Mouse (Mus musculus) limb, embryonic 13.5 days (tissue): ENCODE measurements around the gene Prnd. TPM values are rescaled to one million over a fixed set of nuclear protein-coding genes. Genes with fewer than 3 reads are reported as not detected.

Experiments
- ATAC-seq: fragments of 200-750 bp; cut with Nextera tagmentation; 2 replicates; pipeline ENCODE4 v1.8.0; 2017; ENCODE audit warnings: low read depth, moderate number of reproducible peaks, moderate TSS enrichment; ENCODE audit not compliant: low FRiP score
- H3K27ac ChIP-seq: fragments of 300-500 bp; sonication (generic); 2 replicates; pipeline ENCODE4 v1.5.1; 2015; ENCODE audit warnings: inconsistent platforms, mild to moderate bottlenecking, moderate library complexity
- H3K27me3 ChIP-seq: fragments of 300-500 bp; sonication (generic); 2 replicates; pipeline ENCODE4 v1.6.1; 2015; ENCODE audit warnings: mild to moderate bottlenecking, inconsistent platforms
- H3K36me3 ChIP-seq: fragments of 300-500 bp; sonication (generic); 2 replicates; pipeline ENCODE4 v1.6.1; 2015; ENCODE audit warnings: inconsistent platforms, mild to moderate bottlenecking, moderate library complexity
- H3K4me1 ChIP-seq: fragments of 300-500 bp; sonication (generic); 2 replicates; pipeline ENCODE4 v1.6.1; 2015; ENCODE audit warnings: inconsistent platforms
- H3K4me2 ChIP-seq: fragments of 300-500 bp; sonication (generic); replicated peaks from 2 replicates; pipeline ENCODE4 v1.6.1; 2015; ENCODE audit warnings: inconsistent platforms, mild to moderate bottlenecking, moderate library complexity
- H3K4me3 ChIP-seq: fragments of 300-500 bp; sonication (generic); 2 replicates; pipeline ENCODE4 v1.5.1; 2015; ENCODE audit warnings: moderate library complexity, mild to moderate bottlenecking, inconsistent platforms
- H3K9ac ChIP-seq: fragments of 300-500 bp; sonication (generic); 2 replicates; pipeline ENCODE4 v1.6.1; 2015; ENCODE audit warnings: mild to moderate bottlenecking, inconsistent platforms
- H3K9me3 ChIP-seq: fragments of 300-500 bp; sonication (generic); 2 replicates; pipeline ENCODE4 v1.6.1; 2016; ENCODE audit warnings: inconsistent platforms
- WGBS: fragments of 180-500 bp; shearing (Covaris S2); methylation state at CpG from one replicate; pipeline ENCODE4 v1.1.7; 2015; 5-methylcytosine and 5-hydroxymethylcytosine counted together
- polyA plus RNA-seq: library from polyadenylated mRNA; unstranded; fragments of >200 nt; fragmentation: Nextera tagmentation; extraction: Ambion mirVana; gene quantifications from 2 replicates; pipeline ENCODE4 v1.2.1, GENCODE M21; 2015

Gene Prnd
- polyA plus RNA-seq, 1 experiment from 2014 or later, result 36.8 TPM

DNA sequence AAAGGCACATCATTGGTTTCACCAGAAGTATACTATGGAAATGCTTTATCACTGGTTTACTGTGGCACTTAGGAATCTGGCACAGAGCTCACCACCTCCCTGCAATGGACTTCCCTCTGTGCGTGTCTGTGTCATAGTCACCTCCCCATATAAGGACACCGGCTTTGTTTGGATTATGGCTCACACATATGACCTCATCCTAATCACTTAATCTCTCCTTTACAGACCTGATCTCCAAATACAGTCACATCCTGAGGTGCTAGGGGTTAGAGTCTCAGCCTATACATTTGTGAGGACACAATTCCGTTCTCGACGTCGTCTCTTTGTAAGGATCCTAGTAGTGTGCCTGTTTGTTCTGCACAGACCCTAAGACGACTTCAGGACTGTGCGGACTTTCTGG is 5.4 kb upstream of the Prnd start:
- Histone ChIP-seq H3K4me3 (no peak overlapping the region), H3K36me3 (no peaks in the 10 kb centered on the region), H3K27ac (no peak overlapping the region), H3K4me1 (no peaks in the 10 kb centered on the region), H3K27me3 (no peaks in the 10 kb centered on the region), H3K9ac (no peak overlapping the region), H3K9me3 (no peaks in the 10 kb centered on the region), H3K4me2 (no peak overlapping the region)
- WGBS, result 82% methylated on average over 8 of the region's 8 CpGs
- no peak for ATAC-seq

DNA sequence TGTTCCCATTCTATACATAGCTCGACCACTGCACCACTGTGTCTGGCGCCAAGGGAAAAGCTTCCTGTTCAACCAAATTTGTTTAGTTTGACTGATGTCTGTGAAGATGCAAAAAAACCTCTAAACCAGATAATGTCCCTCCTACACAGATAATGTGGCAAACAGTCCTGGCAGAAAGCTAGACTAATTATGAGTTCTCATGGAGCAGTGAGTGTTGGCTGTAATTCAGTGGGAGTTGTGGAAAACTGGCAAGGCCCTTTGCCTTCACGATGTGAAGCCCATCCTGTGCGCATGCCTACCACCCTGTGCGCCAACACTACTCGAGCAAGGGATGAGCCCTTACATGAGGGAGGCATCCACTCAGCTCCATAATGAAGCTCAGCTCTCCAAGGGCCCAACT is 4.9 kb upstream of the Prnd start:
- Histone ChIP-seq H3K9me3 (no peaks in the 10 kb centered on the region), H3K4me1 (no peaks in the 10 kb centered on the region), H3K9ac (no peak overlapping the region), H3K36me3 (no peaks in the 10 kb centered on the region), H3K4me2 (no peak overlapping the region), H3K27me3 (peaks cover 3% of the 10 kb centered on the region; the same call in 1 of the 2 replicates), H3K27ac (no peak overlapping the region), H3K4me3 (no peak overlapping the region)
- 88% methylated on average over 6 of the region's 6 CpGs for WGBS
- no peak for ATAC-seq

GRCm38 (mm10) chr2:131946351-131946750 is 4.3 kb upstream of the Prnd start:
- Histone ChIP-seq H3K4me3 (no peak overlapping the region), H3K9ac (no peak overlapping the region), H3K27ac (no peak overlapping the region), H3K36me3 (no peaks in the 10 kb centered on the region), H3K4me1 (no peaks in the 10 kb centered on the region), H3K27me3 (peaks cover 7% of the 10 kb centered on the region), H3K4me2 (no peak overlapping the region), H3K9me3 (no peaks in the 10 kb centered on the region)
- no peak for ATAC-seq
- WGBS, result 89% methylated on average over 16 of the region's 16 CpGs

DNA sequence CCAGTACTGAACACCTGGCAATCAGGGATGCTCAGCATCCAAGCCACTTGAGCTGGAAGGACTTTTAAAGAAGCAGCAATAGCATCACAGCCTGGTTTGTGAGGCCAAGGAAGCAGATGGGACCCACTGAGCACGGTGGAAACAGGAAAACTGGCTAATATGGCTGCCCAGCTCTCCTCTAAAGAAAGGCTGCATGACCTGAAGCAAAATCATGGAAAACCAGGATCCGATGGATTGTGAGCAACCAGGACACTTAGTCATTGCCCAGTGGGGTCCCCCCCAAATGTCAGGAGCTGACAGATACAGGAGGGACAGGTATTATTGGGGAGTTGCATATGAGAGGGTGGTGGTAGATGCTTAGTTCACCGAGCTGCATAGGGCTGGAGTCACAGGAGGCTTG is 2.5 kb upstream of the Prnd start:
- Histone ChIP-seq H3K9me3 (no peaks in the 10 kb centered on the region), H3K27me3 (peaks cover 25% of the 10 kb centered on the region), H3K4me1 (peaks cover 8% of the 10 kb centered on the region), H3K4me3 (no peak overlapping the region), H3K9ac (no peak overlapping the region), H3K4me2 (no peak overlapping the region), H3K27ac (no peak overlapping the region), H3K36me3 (no peaks in the 10 kb centered on the region)
- ATAC-seq, result no peak
- 83% methylated on average over 3 of the region's 3 CpGs for WGBS

DNA sequence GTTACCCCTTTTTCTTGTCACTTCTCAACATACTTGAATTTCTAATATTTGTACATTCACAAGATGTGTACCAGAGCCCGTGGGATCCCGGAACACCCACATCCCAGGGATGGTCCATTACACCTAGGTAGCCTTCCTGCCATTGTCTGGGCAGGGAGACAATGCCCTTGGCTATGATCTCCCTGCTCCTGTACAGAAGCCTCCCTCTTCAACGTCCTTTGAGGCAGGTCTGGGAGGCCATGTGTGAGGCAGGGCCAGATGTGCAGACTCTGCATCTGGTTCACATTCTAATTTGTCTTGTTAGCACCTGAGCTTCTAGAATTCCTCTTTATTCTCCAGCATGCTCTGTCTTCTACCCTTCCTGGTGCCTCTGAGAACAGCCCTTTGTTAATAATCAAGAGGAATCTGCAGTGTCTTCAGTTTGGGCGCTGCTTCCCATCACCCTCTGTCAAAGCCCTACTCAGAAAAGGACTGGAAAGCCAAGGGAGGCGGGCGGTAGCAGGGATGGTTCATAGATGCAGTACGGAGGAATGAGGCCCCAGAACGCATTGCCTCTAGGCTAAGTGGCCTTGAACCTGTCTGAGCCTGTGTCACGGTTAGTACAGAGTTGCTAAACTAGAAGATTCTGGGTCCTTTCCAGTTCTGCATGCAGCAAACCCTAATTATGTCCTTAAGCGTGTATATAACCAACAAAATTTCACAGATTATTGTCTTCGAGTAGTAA is 1.6 kb upstream of the Prnd start:
- H3K9me3 ChIP-seq, result no peaks in the 10 kb centered on the region
- H3K36me3 ChIP-seq, result no peaks in the 10 kb centered on the region
- peaks cover 13% of the 10 kb centered on the region for H3K4me1 ChIP-seq
- H3K4me2 ChIP-seq, result no peak overlapping the region
- 65% methylated on average over 11 of the region's 11 CpGs for WGBS
- no peak overlapping the region for H3K27ac ChIP-seq
- no peak for ATAC-seq
- peaks cover 34% of the 10 kb centered on the region for H3K27me3 ChIP-seq
- no peak overlapping the region for H3K9ac ChIP-seq
- no peak overlapping the region for H3K4me3 ChIP-seq

DNA sequence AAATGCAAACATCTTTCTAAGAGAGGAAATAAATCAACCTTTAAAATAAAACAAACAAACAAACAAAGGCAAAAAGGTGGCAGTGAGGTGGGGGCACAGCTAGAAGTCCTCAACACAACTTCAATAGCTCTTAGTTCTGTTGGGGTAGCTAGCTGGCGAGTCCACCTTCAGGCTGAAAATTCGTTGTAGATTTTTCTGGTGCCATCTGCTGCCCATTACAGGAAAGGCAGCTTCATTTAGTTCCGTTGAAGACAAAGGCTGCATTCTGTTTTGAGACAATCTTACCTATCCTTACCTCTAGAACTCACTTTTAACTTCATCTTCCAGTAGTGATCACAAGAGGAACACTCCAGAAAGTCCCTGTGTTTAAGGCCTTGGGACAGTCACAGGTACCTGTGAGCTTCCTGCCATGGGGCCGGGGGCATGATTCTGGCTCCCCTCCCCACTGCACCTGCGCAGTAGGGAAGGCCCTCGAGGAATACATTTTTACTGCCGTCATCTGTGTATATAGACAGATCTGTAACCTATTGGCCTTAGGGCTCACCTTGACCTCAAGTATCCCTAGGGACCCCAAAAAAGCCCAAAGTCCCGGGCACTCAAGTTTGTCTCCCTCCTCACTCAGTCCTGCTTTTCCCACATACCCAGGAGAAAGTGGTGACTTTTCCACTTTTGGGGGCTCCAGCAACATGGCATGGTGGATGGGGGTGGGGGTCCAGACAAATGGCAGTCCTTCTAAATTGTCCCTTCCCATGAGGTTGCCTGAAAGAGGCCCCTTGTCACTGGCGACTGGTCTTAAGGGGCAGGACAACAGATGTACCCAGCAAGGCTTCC is 679 bp upstream of the Prnd start:
- ATAC-seq, result peak; percentile 28; the same call in 1 of the 2 replicates
- H3K9ac ChIP-seq, result no peak overlapping the region
- no peak overlapping the region for H3K27ac ChIP-seq
- no peak overlapping the region for H3K4me2 ChIP-seq
- H3K4me1 ChIP-seq, result peaks cover 13% of the 10 kb centered on the region
- peaks cover 43% of the 10 kb centered on the region for H3K27me3 ChIP-seq
- 43% methylated on average over 9 of the region's 9 CpGs for WGBS
- no peaks in the 10 kb centered on the region for H3K36me3 ChIP-seq
- no peak overlapping the region for H3K4me3 ChIP-seq
- no peaks in the 10 kb centered on the region for H3K9me3 ChIP-seq

DNA sequence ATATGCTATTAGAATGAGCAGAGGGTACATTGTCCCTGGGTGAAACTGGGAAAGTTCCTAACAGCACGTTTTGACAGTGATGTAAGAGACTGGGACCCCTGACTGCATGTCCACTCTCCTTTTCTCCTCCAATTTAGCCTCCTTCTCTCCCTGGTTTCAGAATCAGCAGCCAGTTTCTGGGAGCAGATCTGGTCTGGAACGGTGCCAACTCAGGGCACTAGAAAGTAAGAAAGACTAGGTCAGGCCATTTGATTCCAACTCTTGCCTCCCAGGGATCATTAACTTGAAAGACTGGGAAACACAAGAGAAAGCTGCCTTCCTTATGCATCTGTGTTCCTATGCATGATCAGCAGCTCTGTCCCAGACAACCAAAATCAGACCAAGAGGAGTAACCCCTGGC is 1.8 kb downstream of the Prnd start:
- WGBS, result 47% methylated on average over 2 of the region's 2 CpGs
- Histone ChIP-seq H3K27me3 (peaks cover 52% of the 10 kb centered on the region), H3K36me3 (no peaks in the 10 kb centered on the region), H3K9me3 (no peaks in the 10 kb centered on the region), H3K9ac (no peak overlapping the region), H3K4me2 (no peak overlapping the region), H3K27ac (no peak overlapping the region), H3K4me3 (no peak overlapping the region), H3K4me1 (peaks cover 16% of the 10 kb centered on the region)
- ATAC-seq, result no peak

DNA sequence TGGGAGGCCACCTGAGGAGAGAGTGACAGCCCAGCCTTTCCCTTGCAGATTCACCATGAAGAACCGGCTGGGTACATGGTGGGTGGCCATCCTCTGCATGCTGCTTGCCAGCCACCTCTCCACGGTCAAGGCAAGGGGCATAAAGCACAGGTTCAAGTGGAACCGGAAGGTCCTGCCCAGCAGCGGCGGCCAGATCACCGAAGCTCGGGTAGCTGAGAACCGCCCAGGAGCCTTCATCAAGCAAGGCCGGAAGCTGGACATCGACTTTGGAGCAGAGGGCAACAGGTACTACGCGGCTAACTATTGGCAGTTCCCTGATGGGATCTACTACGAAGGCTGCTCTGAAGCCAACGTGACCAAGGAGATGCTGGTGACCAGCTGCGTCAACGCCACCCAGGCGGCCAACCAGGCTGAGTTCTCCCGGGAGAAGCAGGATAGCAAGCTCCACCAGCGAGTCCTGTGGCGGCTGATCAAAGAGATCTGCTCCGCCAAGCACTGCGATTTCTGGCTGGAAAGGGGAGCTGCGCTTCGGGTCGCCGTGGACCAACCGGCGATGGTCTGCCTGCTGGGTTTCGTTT is 2.4 kb downstream of the Prnd start:
- ATAC-seq, result no peak
- Histone ChIP-seq H3K4me1 (peaks cover 16% of the 10 kb centered on the region), H3K4me2 (peak overlapping the region; percentile 56), H3K9me3 (no peaks in the 10 kb centered on the region), H3K9ac (peak overlapping the region; percentile 31), H3K27ac (no peak overlapping the region), H3K4me3 (peak overlapping the region; percentile 27), H3K36me3 (no peaks in the 10 kb centered on the region), H3K27me3 (peaks cover 52% of the 10 kb centered on the region)
- WGBS, result 12% methylated on average over 29 of the region's 29 CpGs

DNA sequence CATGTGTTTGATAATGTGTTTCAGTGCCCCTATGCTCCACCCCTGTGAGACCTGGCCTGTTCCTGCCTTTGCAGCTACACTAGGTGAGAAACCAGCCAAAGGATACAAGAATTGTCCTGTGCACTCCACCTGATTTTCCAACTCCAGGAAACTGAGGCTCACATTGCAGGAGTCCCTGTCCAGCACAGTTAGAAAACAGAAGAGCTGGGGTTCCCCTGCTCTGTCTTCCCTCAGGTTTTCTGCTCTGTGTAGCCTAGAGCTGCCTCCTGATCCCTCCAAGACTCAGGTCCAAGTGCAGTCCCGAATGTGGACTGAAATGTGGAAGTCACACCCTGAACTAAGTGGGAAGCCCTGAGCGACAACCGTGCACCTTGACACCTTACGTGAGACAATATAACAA is 3.0 kb downstream of the Prnd start:
- 85% methylated on average over 4 of the region's 4 CpGs for WGBS
- no peaks in the 10 kb centered on the region for H3K36me3 ChIP-seq
- peak overlapping the region; percentile 56 for H3K4me2 ChIP-seq
- ATAC-seq, result no peak
- H3K4me1 ChIP-seq, result peaks cover 16% of the 10 kb centered on the region
- no peak overlapping the region for H3K9ac ChIP-seq
- H3K4me3 ChIP-seq, result peak overlapping the region; percentile 27; the same call in 1 of the 2 replicates
- H3K9me3 ChIP-seq, result no peaks in the 10 kb centered on the region
- peaks cover 52% of the 10 kb centered on the region for H3K27me3 ChIP-seq
- H3K27ac ChIP-seq, result no peak overlapping the region

- H3K27me3 ChIP-seq, result peaks cover 52% of the 10 kb centered on the region
- no peak overlapping the region for H3K9ac ChIP-seq
- WGBS, result 54% methylated on average over 9 of the region's 9 CpGs
- no peak overlapping the region for H3K27ac ChIP-seq
- H3K4me3 ChIP-seq, result peak overlapping the region; percentile 34
- peaks cover 16% of the 10 kb centered on the region for H3K4me1 ChIP-seq
- H3K36me3 ChIP-seq, result no peaks in the 10 kb centered on the region
- no peak; the same call in 1 of the 2 replicates for ATAC-seq
- H3K4me2 ChIP-seq, result peak overlapping the region; percentile 61
- H3K9me3 ChIP-seq, result no peaks in the 10 kb centered on the region
These were observed 4.2 kb downstream of the Prnd start for GRCm38 (mm10) chr2:131954835-131955234.

- WGBS, result 5% methylated on average over 17 of the region's 17 CpGs
- peaks cover 16% of the 10 kb centered on the region for H3K4me1 ChIP-seq
- no peak; the same call in 1 of the 2 replicates for ATAC-seq
These were observed 4.6 kb downstream of the Prnd start for GRCm38 (mm10) chr2:131955264-131955663.

More at GRCm38 (mm10) chr2:131955264-131955663, 4.6 kb downstream of the Prnd start:
- Histone ChIP-seq H3K4me3 (peak overlapping the region; percentile 34), H3K4me2 (peak overlapping the region; percentile 61), H3K27ac (no peak overlapping the region), H3K9ac (no peak overlapping the region), H3K9me3 (no peaks in the 10 kb centered on the region), H3K27me3 (peaks cover 52% of the 10 kb centered on the region), H3K36me3 (no peaks in the 10 kb centered on the region)
